ENCODE assay signal across 15 mouse cellular contexts in genomic region chr6:94061424-94061980, GRCm38 (mm10).
DNase-seq lines count a peak whose midpoint lies in the region; ATAC-seq and TF ChIP-seq lines count a peak whose summit lies in the region.
"Had no signal": no experiment of that assay in that cellular context is flagged by ENCODE, and none has a peak within 500 bp of the region (broad histone marks: within the 10 kb centered on the region; RNA-seq: fewer than 3 reads in every experiment).

No protein-coding gene starts in this region.

- 71% methylated on average over 8 of the region's 8 CpGs for WGBS in forebrain, embryonic 10.5 days
- WGBS in forebrain, embryonic 16.5 days: 70% methylated on average over 8 of the region's 8 CpGs
- 66% methylated on average over 8 of the region's 8 CpGs for WGBS in hindbrain, embryonic 13.5 days
- 62% methylated on average over 8 of the region's 8 CpGs for WGBS in hindbrain, embryonic 16.5 days
- WGBS in stomach, embryonic 15.5 days: 58% methylated on average over 8 of the region's 8 CpGs
- 60% methylated on average over 8 of the region's 8 CpGs for WGBS in stomach, postnatal 0 days

- H3K4me3 ChIP-seq in forebrain, embryonic 10.5 days: no peak overlapping the region
- no peak overlapping the region for H3K4me3 ChIP-seq in forebrain, embryonic 16.5 days (replicated peaks; ENCODE audit: low read length)
- no peak overlapping the region for H3K4me3 ChIP-seq in hindbrain, embryonic 13.5 days
- no peak overlapping the region for H3K4me3 ChIP-seq in hindbrain, embryonic 16.5 days (ENCODE audit: low read length)
- no peak overlapping the region for H3K4me3 ChIP-seq in stomach, embryonic 15.5 days (replicated peaks)
- H3K4me3 ChIP-seq in stomach, postnatal 0 days (ENCODE audit: low read depth, low read length): no peak overlapping the region
- H3K4me3 ChIP-seq: liver, embryonic 12.5 days had no signal

- no peak for TF ChIP-seq CTCF in stomach, postnatal 0 days (IDR thresholded peaks at IDR 0.05; ENCODE audit: low read depth)

- no peak for DNase-seq in forebrain, embryonic 10.5 days (ENCODE audit: extremely low spot score, low spot score)
- DNase-seq in stomach, postnatal 0 days (ENCODE audit: low spot score): no peak
- no peak for DNase-seq in embryo, embryonic 11 days
- DNase-seq in left cerebral cortex, postnatal 10 days (ENCODE audit: extremely low spot score in 1 of 2, low spot score in 2 of 2): no peak
- DNase-seq: cerebellum, postnatal 14 days; kidney, adult 9 months; layer of hippocampus, postnatal 36 days; thymus, adult 18-20 months had no signal

- intact Hi-C loops in left cerebral cortex, postnatal 10 days (cut with DNase I): no loop called here

- H3K4me2 ChIP-seq in forebrain, embryonic 16.5 days (ENCODE audit: low read length): no peak overlapping the region
- H3K4me2 ChIP-seq in hindbrain, embryonic 13.5 days: no peak overlapping the region
- H3K4me2 ChIP-seq in hindbrain, embryonic 16.5 days (ENCODE audit: low read length): no peak overlapping the region
- H3K4me2 ChIP-seq in stomach, embryonic 15.5 days: no peak overlapping the region
- no peak overlapping the region for H3K4me2 ChIP-seq in stomach, postnatal 0 days (replicated peaks; ENCODE audit: low read depth)
- H3K4me2 ChIP-seq: liver, embryonic 12.5 days had no signal

- H3K27me3 ChIP-seq in forebrain, embryonic 10.5 days (ENCODE audit: poor library complexity, severe bottlenecking): no peaks in the 10 kb centered on the region
- no peaks in the 10 kb centered on the region for H3K27me3 ChIP-seq in forebrain, embryonic 16.5 days (replicated peaks; ENCODE audit: control insufficient read depth, insufficient read depth, low read length)
- no peaks in the 10 kb centered on the region for H3K27me3 ChIP-seq in hindbrain, embryonic 13.5 days
- H3K27me3 ChIP-seq in hindbrain, embryonic 16.5 days (replicated peaks; ENCODE audit: control insufficient read depth, insufficient read depth, low read length): no peaks in the 10 kb centered on the region
- H3K27me3 ChIP-seq in stomach, embryonic 15.5 days (replicated peaks): no peaks in the 10 kb centered on the region
- H3K27me3 ChIP-seq in stomach, postnatal 0 days (ENCODE audit: control insufficient read depth, insufficient read depth, low read length): no peaks in the 10 kb centered on the region
- H3K27me3 ChIP-seq: liver, embryonic 12.5 days; Patski had no signal

- no peak for ATAC-seq in forebrain, embryonic 16.5 days
- no peak for ATAC-seq in hindbrain, embryonic 13.5 days (ENCODE audit: low FRiP score)
- no peak for ATAC-seq in hindbrain, embryonic 16.5 days
- no peak for ATAC-seq in stomach, embryonic 15.5 days (ENCODE audit: insufficient read depth, low FRiP score, low read depth)
- no peak for ATAC-seq in stomach, postnatal 0 days (ENCODE audit: low FRiP score, low TSS enrichment)
- ATAC-seq: liver, embryonic 12.5 days; lung, postnatal 0 days; Patski had no signal

- H3K4me1 ChIP-seq in forebrain, embryonic 10.5 days: peaks cover 21% of the 10 kb centered on the region
- no peaks in the 10 kb centered on the region for H3K4me1 ChIP-seq in forebrain, embryonic 16.5 days (replicated peaks; ENCODE audit: control insufficient read depth, insufficient read depth, low read length)
- H3K4me1 ChIP-seq in hindbrain, embryonic 13.5 days (replicated peaks): peaks cover 8% of the 10 kb centered on the region; the same call in 1 of the 2 replicates
- no peaks in the 10 kb centered on the region for H3K4me1 ChIP-seq in hindbrain, embryonic 16.5 days (ENCODE audit: control insufficient read depth, insufficient read depth, low read depth, low read length)
- no peaks in the 10 kb centered on the region for H3K4me1 ChIP-seq in stomach, embryonic 15.5 days
- H3K4me1 ChIP-seq in stomach, postnatal 0 days (replicated peaks; ENCODE audit: control insufficient read depth, insufficient read depth): no peaks in the 10 kb centered on the region

- H3K36me3 ChIP-seq in forebrain, embryonic 10.5 days (replicated peaks): no peaks in the 10 kb centered on the region
- H3K36me3 ChIP-seq in forebrain, embryonic 16.5 days (ENCODE audit: control insufficient read depth, insufficient read depth): no peaks in the 10 kb centered on the region
- H3K36me3 ChIP-seq in hindbrain, embryonic 13.5 days: no peaks in the 10 kb centered on the region
- no peaks in the 10 kb centered on the region for H3K36me3 ChIP-seq in hindbrain, embryonic 16.5 days (ENCODE audit: control insufficient read depth, insufficient read depth, low read length)
- H3K36me3 ChIP-seq in stomach, embryonic 15.5 days: no peaks in the 10 kb centered on the region
- H3K36me3 ChIP-seq in stomach, postnatal 0 days (ENCODE audit: control insufficient read depth, insufficient read depth, low read length): no peaks in the 10 kb centered on the region
- H3K36me3 ChIP-seq: liver, embryonic 12.5 days had no signal

- TF ChIP-seq EP300 in stomach, postnatal 0 days (optimal IDR thresholded peaks at IDR 0.05): no peak

- peak overlapping the region; percentile 44; the same call in 1 of the 2 replicates for H3K27ac ChIP-seq in forebrain, embryonic 10.5 days
- H3K27ac ChIP-seq in forebrain, embryonic 16.5 days (ENCODE audit: low read length): no peak overlapping the region
- peak overlapping the region; percentile 18; the same call in 1 of the 2 replicates for H3K27ac ChIP-seq in hindbrain, embryonic 13.5 days
- no peak overlapping the region for H3K27ac ChIP-seq in hindbrain, embryonic 16.5 days (ENCODE audit: low read depth, low read length)
- H3K27ac ChIP-seq in stomach, embryonic 15.5 days: 0 out of 2 replicates have a peak overlapping the region, but pooled peaks have one; percentile 11
- no peak overlapping the region for H3K27ac ChIP-seq in stomach, postnatal 0 days (replicated peaks)
- H3K27ac ChIP-seq: liver, embryonic 12.5 days had no signal

- no peak overlapping the region for H3K9ac ChIP-seq in forebrain, embryonic 16.5 days (replicated peaks; ENCODE audit: low read depth, low read length)
- no peak overlapping the region for H3K9ac ChIP-seq in hindbrain, embryonic 13.5 days
- H3K9ac ChIP-seq in hindbrain, embryonic 16.5 days (ENCODE audit: low read depth, low read length): no peak overlapping the region
- H3K9ac ChIP-seq in stomach, embryonic 15.5 days: no peak overlapping the region
- H3K9ac ChIP-seq in stomach, postnatal 0 days (ENCODE audit: low read length): no peak overlapping the region
- H3K9ac ChIP-seq: liver, embryonic 12.5 days had no signal

- H3K9me3 ChIP-seq in forebrain, embryonic 10.5 days: no peaks in the 10 kb centered on the region
- H3K9me3 ChIP-seq in forebrain, embryonic 16.5 days (ENCODE audit: control insufficient read depth, low read length): no peaks in the 10 kb centered on the region
- no peaks in the 10 kb centered on the region for H3K9me3 ChIP-seq in hindbrain, embryonic 13.5 days
- H3K9me3 ChIP-seq in hindbrain, embryonic 16.5 days (ENCODE audit: control insufficient read depth, low read length): no peaks in the 10 kb centered on the region
- H3K9me3 ChIP-seq in stomach, embryonic 15.5 days: no peaks in the 10 kb centered on the region
- no peaks in the 10 kb centered on the region for H3K9me3 ChIP-seq in stomach, postnatal 0 days (ENCODE audit: control insufficient read depth, low read length)
- H3K9me3 ChIP-seq: liver, embryonic 12.5 days had no signal

Comparison
In these comparisons a context has a peak if more than half of its experiments do, and no peak if none do; other contexts are left out.
1. H3K27ac ChIP-seq: peak in forebrain, embryonic 10.5 days (single experiment), hindbrain, embryonic 13.5 days (single experiment) and stomach, embryonic 15.5 days (single experiment); none in forebrain, embryonic 16.5 days (single experiment), hindbrain, embryonic 16.5 days (single experiment) and stomach, postnatal 0 days (single experiment).